Mouse (Mus musculus) embryonic fibroblast, embryonic 13.5 days (primary cell): ENCODE results near the gene Gm9. TPM values are rescaled to one million over a fixed set of nuclear protein-coding genes. Genes with fewer than 3 reads are reported as not detected.
A peak's percentile ranks its signal among the peaks of the same experiment; 100 is the strongest.
"Not testable (repeated sequence)": the region's sequence is repeated elsewhere in the genome, so short reads cannot be mapped to it uniquely, and the experiment has no call there.

ENCODE experiments used
- H3K27ac ChIP-seq: 2 replicates; pipeline ENCODE4 v1.5.1; 2012; ENCODE audit warnings: low read length, control low read depth, inconsistent platforms; ENCODE audit not compliant: insufficient read depth
- H3K4me1 ChIP-seq: 2 replicates; pipeline ENCODE4 v1.6.1; 2011; ENCODE audit warnings: low read length; ENCODE audit not compliant: control insufficient read depth, insufficient read depth
- H3K4me3 ChIP-seq: 2 replicates; pipeline ENCODE4 v1.5.1; 2011; ENCODE audit warnings: mild to moderate bottlenecking, control low read depth, low read length; ENCODE audit not compliant: insufficient read depth
- CTCF ChIP-seq: IDR thresholded peaks from 2 replicates; pipeline ENCODE4 v1.5.1; 2011; ENCODE audit warnings: mild to moderate bottlenecking, control low read depth, low read length, moderate library complexity, borderline replicate concordance; ENCODE audit not compliant: insufficient read depth
- POLR2A ChIP-seq: IDR thresholded peaks from 2 replicates; pipeline ENCODE4 v1.6.1; 2011; ENCODE audit warnings: low read depth, mild to moderate bottlenecking, control low read depth, low read length, moderate library complexity
- polyA plus RNA-seq: library from polyadenylated mRNA; stranded (reverse); fragments of >200 nt; gene quantifications from 2 replicates; pipeline ENCODE4 v1.2.4, GENCODE M21; 2011; ENCODE audit warnings: low read depth; ENCODE audit not compliant: missing spikeins, insufficient read length

The Gm9 gene
- not detected in 2 replicates for polyA plus RNA-seq

DNA sequence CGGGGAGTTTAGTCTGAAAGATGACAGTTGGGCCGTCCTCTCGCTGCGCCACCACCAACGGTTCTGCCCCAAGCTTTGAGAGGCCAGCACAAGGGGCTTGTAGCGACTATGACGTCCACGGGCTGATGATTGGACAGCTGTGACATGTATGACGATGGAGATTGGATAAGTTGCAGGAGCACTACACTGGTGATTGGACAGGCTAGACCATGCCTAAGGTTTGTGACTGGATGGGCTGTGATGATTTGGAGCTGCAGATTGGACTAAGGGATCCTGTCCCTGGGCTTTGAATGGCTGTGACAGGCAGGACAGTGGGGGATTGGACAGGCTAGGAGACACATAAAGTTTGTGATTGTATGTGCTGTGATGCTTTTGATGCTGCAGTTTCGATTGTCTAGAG is at the start of gene Gm9:
Gm9 (minus strand) TSS at position 101 of the 400 bp plus-strand sequence.
- TF ChIP-seq CTCF (no peak), POLR2A (no peak)
- Histone ChIP-seq H3K27ac (no peak within 1 kb of the TSS), H3K4me1 (no peaks in the 10 kb centered on the region), H3K4me3 (no peak within 1 kb of the TSS)

DNA sequence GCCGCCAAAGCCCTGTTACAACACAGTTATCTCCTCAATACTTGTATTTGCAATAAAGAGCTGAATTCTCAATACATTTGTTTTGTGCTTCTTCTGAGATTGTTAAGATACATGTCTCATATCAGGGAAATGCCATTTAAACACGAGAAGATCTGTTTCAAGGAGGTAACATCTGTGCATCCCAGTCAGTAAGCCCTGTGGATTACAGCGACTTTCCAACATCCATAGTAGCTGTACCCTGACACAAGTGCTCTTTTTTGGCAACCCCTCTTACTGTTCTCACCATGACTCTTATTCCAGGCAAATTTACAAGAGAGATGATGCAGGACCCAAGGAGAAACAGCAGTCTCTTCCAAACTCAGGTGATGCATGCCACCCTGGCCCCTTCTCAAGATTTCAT is 38.8 kb upstream of the Gm9 start, which contains the start of gene Rhox3a:
Rhox3a (plus strand) TSS at position 301 of the 400 bp plus-strand sequence.
- not testable (repeated sequence) for H3K4me3 ChIP-seq, H3K27ac ChIP-seq, H3K4me1 ChIP-seq

DNA sequence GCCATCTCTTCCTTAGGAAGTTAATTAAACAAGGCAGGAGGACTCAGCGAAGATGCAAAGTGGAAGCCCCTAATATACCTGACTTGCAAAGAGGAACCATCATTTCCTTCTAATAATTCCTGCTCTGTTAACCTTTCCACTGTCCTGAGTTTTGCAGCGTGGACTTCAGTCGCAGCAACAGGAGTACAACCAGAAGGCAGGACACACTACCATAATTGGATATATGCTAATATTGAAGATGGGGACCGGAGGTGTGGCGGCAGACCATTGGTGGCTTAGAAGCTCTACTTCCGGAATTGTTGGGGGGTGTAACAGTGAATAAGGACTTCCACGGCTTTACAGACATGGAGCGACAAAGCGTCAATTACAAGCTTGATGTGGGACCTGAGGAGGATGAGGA is 33.8 kb upstream of the Gm9 start, which contains the start of gene Rhox2a:
Rhox2a (plus strand) TSS at position 301 of the 400 bp plus-strand sequence.
- not testable (repeated sequence) for H3K27ac ChIP-seq, H3K4me1 ChIP-seq

DNA sequence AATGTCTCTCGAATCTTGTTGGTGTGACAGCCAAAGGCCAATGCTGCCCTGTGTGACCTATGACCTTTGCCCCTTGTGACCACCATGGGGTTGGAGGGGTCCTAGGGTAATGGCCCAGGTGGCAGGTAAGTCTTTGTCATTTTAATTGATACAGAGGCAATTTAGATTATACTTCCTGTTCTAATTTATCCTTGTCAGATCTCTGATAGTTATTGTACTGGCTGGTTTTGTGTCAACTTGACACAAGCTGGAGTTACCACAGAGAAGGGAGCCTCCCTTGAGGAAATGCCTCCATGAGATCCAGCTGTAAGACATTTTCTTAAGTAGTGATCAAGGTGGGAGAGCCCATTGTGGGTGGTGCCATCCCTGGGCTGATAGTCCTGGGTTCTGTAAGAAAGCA is 11.3 kb upstream of the Gm9 start, which contains the start of gene Rhox1:
Rhox1 (minus strand) TSS at position 101 of the 400 bp plus-strand sequence.
- H3K4me3 ChIP-seq, H3K27ac ChIP-seq, H3K4me1 ChIP-seq: not testable (repeated sequence)

More for the DNA sequence above, 33.8 kb upstream of the Gm9 start, which contains the start of gene Rhox2a:
- not testable (repeated sequence) for H3K4me3 ChIP-seq

DNA sequence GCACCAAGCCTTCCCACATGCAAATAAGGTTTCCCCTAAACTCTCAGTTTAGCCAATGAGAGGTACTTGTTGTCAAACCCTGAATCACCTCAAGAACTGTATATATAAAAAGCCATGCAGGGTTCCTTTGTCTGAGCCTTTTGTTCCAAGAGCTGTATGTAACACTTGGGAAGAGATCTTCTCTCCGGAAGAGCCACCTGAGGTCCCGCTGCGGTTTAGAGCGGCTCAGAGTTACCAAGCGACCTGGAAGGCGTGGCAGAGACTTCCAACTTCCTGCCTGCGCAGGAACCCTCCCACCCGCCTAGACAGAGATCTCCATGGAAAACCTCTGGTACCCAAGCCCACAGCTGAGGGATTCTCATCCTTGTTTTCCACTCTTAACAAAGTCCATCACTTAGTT is 12.2 kb downstream of the Gm9 start:
- Histone ChIP-seq H3K27ac (no peak overlapping the region), H3K4me1 (no peaks in the 10 kb centered on the region), H3K4me3 (no peak overlapping the region)
- no peak for TF ChIP-seq CTCF
- TF ChIP-seq POLR2A, result no peak

DNA sequence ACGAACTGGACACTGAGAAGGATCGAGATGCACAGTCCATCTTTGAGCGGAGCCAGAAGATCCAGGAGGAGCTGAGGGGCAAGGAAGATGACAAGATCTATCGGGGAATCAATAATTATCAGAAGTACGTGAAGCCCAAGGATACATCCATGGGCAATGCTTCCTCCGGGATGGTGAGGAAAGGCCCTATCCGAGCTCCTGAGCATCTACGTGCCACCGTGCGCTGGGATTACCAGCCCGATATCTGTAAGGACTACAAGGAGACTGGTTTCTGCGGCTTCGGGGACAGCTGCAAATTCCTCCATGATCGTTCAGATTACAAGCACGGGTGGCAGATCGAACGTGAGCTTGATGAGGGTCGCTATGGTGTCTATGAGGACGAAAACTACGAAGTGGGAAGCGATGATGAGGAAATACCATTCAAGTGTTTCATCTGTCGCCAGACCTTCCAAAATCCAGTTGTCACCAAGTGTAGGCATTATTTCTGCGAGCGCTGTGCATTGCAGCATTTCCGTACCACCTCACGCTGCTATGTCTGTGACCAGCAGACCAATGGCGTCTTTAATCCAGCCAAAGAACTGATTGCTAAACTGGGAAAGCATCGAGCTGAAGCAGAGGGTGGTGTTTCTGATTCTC is 19.0 kb downstream of the Gm9 start:
- peak overlapping the region; percentile 88 for H3K4me3 ChIP-seq
- no peaks in the 10 kb centered on the region for H3K4me1 ChIP-seq
- TF ChIP-seq CTCF, result no peak
- H3K27ac ChIP-seq, result no peak overlapping the region

DNA sequence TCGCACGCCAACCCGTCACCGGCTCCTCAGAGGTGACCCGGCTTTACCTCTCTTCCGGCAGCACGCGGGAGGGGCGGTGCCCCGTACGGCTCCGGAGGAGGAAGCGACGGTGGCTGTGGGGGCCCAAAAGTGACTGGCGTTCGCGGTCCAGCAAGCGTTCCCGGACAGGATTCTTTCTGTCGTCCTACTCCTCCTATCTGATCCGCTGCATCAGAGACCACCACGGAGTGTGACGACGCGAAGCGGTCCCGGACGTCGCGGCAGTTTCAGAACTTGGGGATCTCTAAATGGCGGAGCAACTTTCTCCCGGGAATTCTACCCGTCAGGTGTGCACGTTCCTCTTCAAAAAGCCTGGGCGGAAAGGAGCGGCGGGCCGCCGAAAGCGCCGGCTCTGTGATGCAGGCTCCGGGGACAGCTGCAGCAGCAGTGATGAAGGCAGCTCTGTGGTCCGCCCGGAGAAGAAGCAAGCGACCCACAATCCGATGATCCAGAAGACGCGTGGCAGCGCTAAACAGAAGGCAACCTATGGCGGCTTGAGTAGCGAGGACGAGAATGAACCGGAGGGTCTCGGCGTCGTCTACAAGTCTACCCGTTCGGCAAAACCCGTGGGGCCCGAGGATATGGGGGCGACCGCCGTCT is 19.6 kb downstream of the Gm9 start, which contains the start of the genes Ndufa1 and Rnf113a1:
Ndufa1 (minus strand) TSS at position 59 of the 639 bp plus-strand sequence.
Rnf113a1 (plus strand) TSS at position 141 of the 639 bp plus-strand sequence.
- peak; percentile 5; the same call in 1 of the 2 replicates for TF ChIP-seq POLR2A
- TF ChIP-seq CTCF, result no peak
- Histone ChIP-seq H3K4me3 (peak within 1 kb of the TSS; percentile 88), H3K27ac (0 out of 2 replicates have a peak within 1 kb of the TSS, but pooled peaks have one; percentile 4), H3K4me1 (no peaks in the 10 kb centered on the region)

DNA sequence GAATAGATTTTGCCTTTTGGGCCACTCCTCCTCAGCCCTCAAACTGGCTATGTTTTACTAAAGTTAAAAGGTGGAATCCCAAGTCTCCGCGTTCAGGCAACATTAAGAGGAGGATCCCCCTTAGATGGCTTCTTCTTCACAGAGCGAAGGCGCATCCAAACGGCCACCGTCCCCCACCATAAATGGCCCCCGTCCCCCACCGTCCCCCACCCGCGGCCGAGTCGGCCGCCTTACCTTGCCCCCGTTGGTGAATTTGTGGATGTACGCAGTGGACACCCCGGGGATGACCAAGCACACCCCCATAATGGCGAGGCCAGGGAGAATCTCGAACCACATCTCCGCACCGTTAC is 20.1 kb downstream of the Gm9 start:
- Histone ChIP-seq H3K4me3 (peak overlapping the region; percentile 88), H3K27ac (no peak overlapping the region), H3K4me1 (no peaks in the 10 kb centered on the region)
- TF ChIP-seq CTCF (no peak), POLR2A (no peak)

DNA sequence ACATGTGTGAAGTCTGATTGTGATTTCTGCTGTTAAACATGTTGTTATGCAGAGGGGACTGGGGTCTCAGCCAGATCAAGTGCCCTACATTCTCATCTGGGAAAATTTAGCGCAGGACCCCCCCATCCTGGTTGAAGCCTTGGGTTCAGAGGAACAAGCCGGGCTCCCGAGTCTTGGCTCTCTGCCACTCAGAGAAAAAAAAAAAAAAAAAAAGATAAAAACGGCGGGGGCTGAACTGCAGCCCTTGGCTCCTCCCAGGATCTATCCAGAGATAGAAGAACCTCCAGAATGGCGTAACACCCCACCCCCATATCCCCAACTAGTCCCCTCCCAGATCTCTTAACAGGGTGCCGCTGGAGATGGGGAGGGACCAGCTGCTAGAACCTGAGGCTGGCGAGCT is 26.4 kb downstream of the Gm9 start:
- H3K4me1 ChIP-seq, H3K27ac ChIP-seq, H3K4me3 ChIP-seq: not testable (repeated sequence)

DNA sequence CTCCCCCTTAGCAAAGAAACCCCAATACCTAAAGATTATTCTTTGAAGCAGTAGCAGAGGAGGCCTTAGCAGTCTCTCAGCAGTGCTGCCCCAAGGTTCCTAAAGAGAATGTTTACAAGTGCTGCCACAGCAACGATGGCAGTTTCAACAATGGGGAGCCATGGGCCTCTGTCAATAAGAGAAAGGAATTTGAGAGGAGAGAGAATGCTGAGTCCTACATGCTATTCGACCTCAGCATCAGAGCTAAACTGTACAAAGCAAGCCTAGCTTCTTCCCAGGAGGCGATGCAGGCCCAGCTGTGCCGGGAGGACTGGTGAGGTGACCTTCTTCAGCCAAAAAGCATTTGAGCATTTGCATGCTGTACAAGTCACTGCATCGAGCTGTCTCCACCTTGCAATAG is 42.1 kb downstream of the Gm9 start, which contains the start of gene Akap14:
Akap14 (minus strand) TSS at position 101 of the 400 bp plus-strand sequence.
- Histone ChIP-seq H3K4me1 (no peaks in the 10 kb centered on the region), H3K27ac (no peak within 1 kb of the TSS), H3K4me3 (no peak within 1 kb of the TSS)
- TF ChIP-seq CTCF, result no peak
- no peak for TF ChIP-seq POLR2A
